ENCODE assay signal across 12 mouse cellular contexts in genomic region chr9:107255596-107255995, GRCm38 (mm10). TPM values are rescaled to one million over a fixed set of nuclear protein-coding genes. Genes with fewer than 3 reads are reported as not detected.
DNase-seq lines count a peak whose midpoint lies in the region; ATAC-seq and TF ChIP-seq lines count a peak whose summit lies in the region.
"Had no signal": no experiment of that assay in that cellular context is flagged by ENCODE, and none has a peak within 500 bp of the region (broad histone marks: within the 10 kb centered on the region; RNA-seq: fewer than 3 reads in every experiment).

No protein-coding gene starts in this region.

- peaks cover 57% of the 10 kb centered on the region for H3K36me3 ChIP-seq in E14TG2a.4 (ENCODE audit: insufficient read depth, low read length)
- no peaks in the 10 kb centered on the region for H3K36me3 ChIP-seq in intestine, embryonic 16.5 days (ENCODE audit: control insufficient read depth, insufficient read depth, low read length)

- H3K27me3 ChIP-seq in E14TG2a.4 (ENCODE audit: insufficient read depth, low read length) = no peaks in the 10 kb centered on the region; the same call in 1 of the 2 replicates
- no peaks in the 10 kb centered on the region for H3K27me3 ChIP-seq in intestine, embryonic 16.5 days (replicated peaks; ENCODE audit: control insufficient read depth, insufficient read depth, low read length)
- H3K27me3 ChIP-seq: liver, embryonic 12.5 days had no signal

- H3K9me3 ChIP-seq in E14TG2a.4 (ENCODE audit: low read length) = no peaks in the 10 kb centered on the region
- H3K9me3 ChIP-seq in intestine, embryonic 16.5 days (ENCODE audit: control insufficient read depth, low read length) = no peaks in the 10 kb centered on the region
- H3K9me3 ChIP-seq: liver, embryonic 12.5 days had no signal

- intact Hi-C loops in gastrocnemius, postnatal 14 days (cut with DNase I; ENCODE audit: low total_unique reads) = no loop called here

- 50% methylated on average over 3 of the region's 3 CpGs for WGBS in intestine, embryonic 16.5 days

- no peak for TF ChIP-seq CTCF in E14TG2a.4 (conservative IDR thresholded peaks at IDR 0.05; ENCODE audit: low read length)

- no peak overlapping the region for H3K4me2 ChIP-seq in intestine, embryonic 16.5 days (ENCODE audit: low read depth, low read length)
- H3K4me2 ChIP-seq: liver, embryonic 12.5 days had no signal

- peak overlapping the region; percentile 20; the same call in 1 of the 2 replicates for H3K4me3 ChIP-seq in E14TG2a.4 (replicated peaks; ENCODE audit: low read length)
- H3K4me3 ChIP-seq in intestine, embryonic 16.5 days (ENCODE audit: low read length) = no peak overlapping the region
- H3K4me3 ChIP-seq: liver, embryonic 12.5 days had no signal

- ATAC-seq in cerebellum, adult (ENCODE audit: insufficient number of reproducible peaks, low FRiP score, low TSS enrichment) = 0 out of 2 replicates have a peak, but pooled peaks have one; percentile 19
- no peak for ATAC-seq in intestine, embryonic 16.5 days
- ATAC-seq: liver, embryonic 12.5 days had no signal

- DNase-seq in cerebellum, postnatal 4 days (ENCODE audit: low spot score in 2 of 2) = no peak
- DNase-seq in embryo, embryonic 10.5 days (ENCODE audit: low spot score) = peak; percentile 41
- peak; percentile 55 for DNase-seq in mesoderm, embryonic 11.5 days (ENCODE audit: low read depth, low spot score)
- DNase-seq in c-Kit-positive CD71-positive TER-119-positive erythroid progenitor cells, embryonic 14.5 days (ENCODE audit: low spot score) = no peak
- no peak for DNase-seq in gastrocnemius, postnatal 14 days
- DNase-seq: adrenal gland, adult 8-10 months; heart, postnatal 10 days; thymus, adult 2 months had no signal

- no peak overlapping the region for H3K9ac ChIP-seq in intestine, embryonic 16.5 days (ENCODE audit: low read depth, low read length)
- H3K9ac ChIP-seq: liver, embryonic 12.5 days had no signal

- H3K27ac ChIP-seq in intestine, embryonic 16.5 days (ENCODE audit: low read length) = no peak overlapping the region
- H3K27ac ChIP-seq: liver, embryonic 12.5 days had no signal

- H3K4me1 ChIP-seq in E14TG2a.4 (replicated peaks; ENCODE audit: low read depth, low read length) = peaks cover 43% of the 10 kb centered on the region
- H3K4me1 ChIP-seq in intestine, embryonic 16.5 days (ENCODE audit: control insufficient read depth, insufficient read depth, low read length) = no peaks in the 10 kb centered on the region
- H3K4me1 ChIP-seq: liver, embryonic 12.5 days had no signal

RNA-seq across cellular contexts. Expression of gene Dock3, which starts 23.9 kb away (rescaled TPM):
- polyA plus RNA-seq in intestine, embryonic 16.5 days (2015; fragmentation: Nextera tagmentation; extraction: Ambion mirVana) = 0.64 and 1.2 TPM in 2 replicates
- not detected for total RNA-seq in gastrocnemius, postnatal 14 days (2021)

RNA-seq across cellular contexts. Expression of gene Mapkapk3, which starts 34.1 kb away (rescaled TPM):
- 41.1 and 47.6 TPM in 2 replicates for polyA plus RNA-seq in intestine, embryonic 16.5 days (2015; fragmentation: Nextera tagmentation; extraction: Ambion mirVana)
- 10 to 100 TPM; 14.6 to 15.9 TPM for total RNA-seq in gastrocnemius, postnatal 14 days (2021)

RNA-seq across cellular contexts. Expression of gene Cish, which starts 40.2 kb away (rescaled TPM):
- 17.5 and 19.9 TPM in 2 replicates for polyA plus RNA-seq in intestine, embryonic 16.5 days (2015; fragmentation: Nextera tagmentation; extraction: Ambion mirVana)
- 10 to 100 TPM; 17.2 to 23.8 TPM for total RNA-seq in gastrocnemius, postnatal 14 days (2021)

Comparison
In these comparisons a context has a peak if more than half of its experiments do, and no peak if none do; other contexts are left out.
1. DNase-seq: peak in embryo, embryonic 10.5 days (single experiment) and mesoderm, embryonic 11.5 days (single experiment); none in cerebellum, postnatal 4 days (0 of 2), c-Kit-positive CD71-positive TER-119-positive erythroid progenitor cells, embryonic 14.5 days (single experiment) and gastrocnemius, postnatal 14 days (single experiment).